ENCODE assay signal across 14 mouse cellular contexts in the genomic region with DNA sequence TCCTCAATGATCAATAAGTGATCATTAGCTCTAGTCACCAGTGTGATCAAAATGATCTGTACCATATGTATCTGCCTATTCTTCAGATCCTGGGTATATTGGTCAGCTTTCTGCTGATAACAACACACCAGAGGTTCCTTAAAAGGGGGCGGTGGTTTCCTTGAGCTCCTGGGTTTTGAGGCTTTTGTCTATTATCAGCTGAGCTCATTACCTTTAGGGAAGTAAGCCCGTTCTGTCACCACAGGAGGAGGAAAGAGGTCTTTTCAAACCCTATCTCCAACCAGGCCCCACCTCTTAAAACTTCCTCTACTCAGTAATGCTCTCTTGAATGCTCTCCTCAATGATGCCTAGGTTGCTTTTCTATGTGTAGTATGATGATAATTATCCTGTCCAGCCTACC.
"Had no signal": no experiment of that assay in that cellular context is flagged by ENCODE, and none has a peak within 500 bp of the region (broad histone marks: within the 10 kb centered on the region; RNA-seq: fewer than 3 reads in every experiment).

No protein-coding gene starts in this region.

- H3K4me2 ChIP-seq: liver, embryonic 13.5 days; lung, embryonic 14.5 days; midbrain, embryonic 12.5 days; midbrain, embryonic 15.5 days; neural tube, embryonic 12.5 days; neural tube, embryonic 15.5 days had no signal

- H3K4me3 ChIP-seq: liver, embryonic 13.5 days; midbrain, embryonic 12.5 days; midbrain, embryonic 15.5 days; neural tube, embryonic 12.5 days; neural tube, embryonic 15.5 days had no signal

- H3K27me3 ChIP-seq: liver, embryonic 13.5 days; midbrain, embryonic 12.5 days; midbrain, embryonic 15.5 days; neural tube, embryonic 12.5 days; neural tube, embryonic 15.5 days had no signal

- DNase-seq: kidney, adult 18-20 months; kidney, adult 9 months; kidney, postnatal 4 days; liver, embryonic 13.5 days; lung, embryonic 14.5 days; retina, postnatal 1 day; thymus, adult 2 months; thymus, postnatal 14 days; thymus, postnatal 4 days had no signal

- H3K9ac ChIP-seq: liver, embryonic 13.5 days; lung, embryonic 14.5 days; midbrain, embryonic 12.5 days; midbrain, embryonic 15.5 days; neural tube, embryonic 12.5 days; neural tube, embryonic 15.5 days had no signal

- H3K36me3 ChIP-seq: liver, embryonic 13.5 days; midbrain, embryonic 12.5 days; midbrain, embryonic 15.5 days; neural tube, embryonic 12.5 days; neural tube, embryonic 15.5 days had no signal

- H3K4me1 ChIP-seq: liver, embryonic 13.5 days; midbrain, embryonic 12.5 days; midbrain, embryonic 15.5 days; neural tube, embryonic 12.5 days; neural tube, embryonic 15.5 days had no signal

- H3K9me3 ChIP-seq: liver, embryonic 13.5 days; midbrain, embryonic 12.5 days; midbrain, embryonic 15.5 days; neural tube, embryonic 12.5 days; neural tube, embryonic 15.5 days had no signal

- ATAC-seq: midbrain, embryonic 15.5 days had no signal

- H3K27ac ChIP-seq: liver, embryonic 13.5 days; midbrain, embryonic 12.5 days; midbrain, embryonic 15.5 days; neural tube, embryonic 12.5 days; neural tube, embryonic 15.5 days; stomach, postnatal 0 days had no signal
